Mouse (Mus musculus): ENCODE measurements at regions not wholly inside any gene's neighbourhood (a gene's known extent, or its start where the extent isn't known, plus 50 kb on each side); places are given as distances from the start of the nearest gene placed in this dataset.

- no peak for TF ChIP-seq POLR2A (IDR thresholded peaks at IDR 0.05; ENCODE audit: insufficient read depth, low read depth, low read length)
- TF ChIP-seq CTCF (IDR thresholded peaks at IDR 0.05; ENCODE audit: insufficient read depth, low read depth, low read length): no peak
These were observed 74.6 kb downstream of the Tmem121 start for GRCm38 (mm10) chr12:113260304-113260703.
